Mouse (Mus musculus) intestine, embryonic 14.5 days (tissue): ENCODE results near the gene Fgfr2. TPM values are rescaled to one million over a fixed set of nuclear protein-coding genes. Genes with fewer than 3 reads are reported as not detected.

Source experiments
- ATAC-seq: fragments of 200-750 bp; cut with Nextera tagmentation; replicated peaks from 2 replicates; pipeline ENCODE4 v1.8.0; 2017; ENCODE audit warnings: low read depth, moderate number of reproducible peaks, moderate TSS enrichment, moderate library complexity; ENCODE audit not compliant: low FRiP score, low TSS enrichment
- DNase-seq: peaks from one replicate; pipeline ENCODE4 v3.0.0-alpha.2; 2018; ENCODE audit warnings: low spot score
- H3K27ac ChIP-seq: fragments of 300-500 bp; sonication (generic); 2 replicates; pipeline ENCODE4 v1.5.1; 2014; ENCODE audit warnings: low read depth, mild to moderate bottlenecking, control low read depth
- H3K27me3 ChIP-seq: fragments of 300-500 bp; sonication (generic); replicated peaks from 2 replicates; pipeline ENCODE4 v1.6.1; 2014; ENCODE audit warnings: low read length, control low read depth; ENCODE audit not compliant: control insufficient read depth, insufficient read depth
- H3K36me3 ChIP-seq: fragments of 300-500 bp; sonication (generic); 2 replicates; pipeline ENCODE4 v1.6.1; 2014; ENCODE audit warnings: low read length, control low read depth; ENCODE audit not compliant: control insufficient read depth, insufficient read depth
- H3K4me1 ChIP-seq: fragments of 300-500 bp; sonication (generic); replicated peaks from 2 replicates; pipeline ENCODE4 v1.6.1; 2014; ENCODE audit warnings: low read length, control low read depth, mixed read lengths; ENCODE audit not compliant: control insufficient read depth, insufficient read depth
- H3K4me2 ChIP-seq: fragments of 300-500 bp; sonication (generic); 2 replicates; pipeline ENCODE4 v1.6.1; 2014; ENCODE audit warnings: low read length
- H3K4me3 ChIP-seq: fragments of 300-500 bp; sonication (generic); 2 replicates; pipeline ENCODE4 v1.5.1; 2014; ENCODE audit warnings: low read depth, low read length, control low read depth, mixed read lengths
- H3K9ac ChIP-seq: fragments of 300-500 bp; sonication (generic); 2 replicates; pipeline ENCODE4 v1.6.1; 2014; ENCODE audit warnings: mild to moderate bottlenecking, low read length
- H3K9me3 ChIP-seq: fragments of 300-500 bp; sonication (generic); 2 replicates; pipeline ENCODE4 v1.6.1; 2016; ENCODE audit warnings: low read length, control low read depth; ENCODE audit not compliant: control insufficient read depth
- WGBS: fragments of 180-500 bp; shearing (Covaris S2); extraction: QIAGEN DNeasy Blood & Tissue Kit; methylation state at CpG from one replicate; pipeline ENCODE4 v1.1.7; 2014; 5-methylcytosine and 5-hydroxymethylcytosine counted together
- polyA plus RNA-seq: library from polyadenylated mRNA; unstranded; fragments of >200 nt; fragmentation: Nextera tagmentation; extraction: Ambion mirVana; gene quantifications from 2 replicates; pipeline ENCODE4 v1.2.1, GENCODE M21; 2014

Fgfr2 gene
- polyA plus RNA-seq, 1 experiment from 2014 or later: 105 TPM

- WGBS: under 1% methylated on average over 43 of the region's 51 CpGs
- ATAC-seq: peak; percentile 91
Observed at GRCm38 (mm10) chr7:131559986-131560696, 1563.0 kb downstream of the Fgfr2 start, which contains the start of gene Bub3. Gene Bub3, plus strand, starts transcription at chr7:131560222.

GRCm38 (mm10) chr7:131557751-131558150 is 1565.4 kb downstream of the Fgfr2 start:
- no peak overlapping the region for H3K4me3 ChIP-seq
- WGBS: 40% methylated on average over 2 of the region's 2 CpGs
- ATAC-seq (no peak), DNase-seq (no peak)
- no peak overlapping the region for H3K4me2 ChIP-seq
- peaks cover 16% of the 10 kb centered on the region for H3K36me3 ChIP-seq
- H3K4me1 ChIP-seq: peaks cover 17% of the 10 kb centered on the region
- H3K9ac ChIP-seq: no peak overlapping the region
- peaks cover 68% of the 10 kb centered on the region for H3K27me3 ChIP-seq
- H3K27ac ChIP-seq: no peak overlapping the region
- no peaks in the 10 kb centered on the region for H3K9me3 ChIP-seq

More at GRCm38 (mm10) chr7:131559986-131560696, 1563.0 kb downstream of the Fgfr2 start, which contains the start of gene Bub3:
- Histone ChIP-seq H3K36me3 (peaks cover 38% of the 10 kb centered on the region), H3K27ac (peak within 1 kb of the TSS; percentile 90), H3K4me1 (peaks cover 12% of the 10 kb centered on the region), H3K27me3 (peaks cover 44% of the 10 kb centered on the region), H3K9me3 (no peaks in the 10 kb centered on the region), H3K4me3 (peak within 1 kb of the TSS; percentile 93), H3K4me2 (peak within 1 kb of the TSS; percentile 83), H3K9ac (peak within 1 kb of the TSS; percentile 83)
- DNase-seq: peak; percentile 95

DNA sequence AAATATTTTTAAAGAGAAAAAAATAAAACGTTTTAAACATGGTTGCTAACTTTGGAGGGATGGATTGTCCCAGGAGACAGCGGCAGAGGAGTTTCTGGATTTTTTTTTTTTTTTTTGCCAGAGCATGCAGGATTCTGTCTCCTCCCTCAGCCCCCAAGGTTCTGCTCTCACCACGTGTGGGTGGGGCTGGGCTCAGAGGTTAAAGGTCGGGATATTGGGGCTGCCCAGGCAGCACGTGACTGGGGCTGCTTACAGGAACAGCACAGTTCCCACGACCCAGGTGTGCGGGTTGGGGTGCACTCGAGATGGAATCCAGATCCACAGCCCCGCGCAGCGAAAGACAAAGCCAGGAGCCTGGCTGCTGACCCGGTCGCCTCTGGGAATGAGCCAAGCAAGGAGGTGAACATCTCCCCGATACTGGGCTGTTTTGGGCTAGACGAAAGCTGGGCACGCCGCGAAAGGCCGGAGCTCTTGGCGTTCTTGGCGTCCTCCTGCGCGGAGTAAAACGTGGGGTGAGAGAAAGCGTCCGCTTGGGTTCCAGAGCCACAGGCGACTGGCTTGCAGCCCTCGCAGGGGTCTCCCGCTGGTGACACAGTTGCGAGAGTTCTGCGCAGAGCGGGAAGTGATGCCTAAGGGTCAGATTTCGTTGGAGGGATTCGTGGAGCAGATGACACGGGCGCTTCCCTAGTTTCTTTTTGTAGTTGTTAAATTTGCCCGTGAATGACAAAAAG is 1566.4 kb downstream of the Fgfr2 start:
- Histone ChIP-seq H3K9me3 (no peaks in the 10 kb centered on the region), H3K4me2 (peak overlapping the region; percentile 16; the same call in 1 of the 2 replicates), H3K4me3 (no peak overlapping the region), H3K27me3 (peaks cover 78% of the 10 kb centered on the region), H3K9ac (no peak overlapping the region), H3K36me3 (peaks cover 5% of the 10 kb centered on the region; the same call in 1 of the 2 replicates), H3K27ac (no peak overlapping the region), H3K4me1 (peaks cover 13% of the 10 kb centered on the region)
- peak; percentile 85 for DNase-seq
- no peak for ATAC-seq
- WGBS: 1% methylated on average over 37 of the region's 37 CpGs

DNA sequence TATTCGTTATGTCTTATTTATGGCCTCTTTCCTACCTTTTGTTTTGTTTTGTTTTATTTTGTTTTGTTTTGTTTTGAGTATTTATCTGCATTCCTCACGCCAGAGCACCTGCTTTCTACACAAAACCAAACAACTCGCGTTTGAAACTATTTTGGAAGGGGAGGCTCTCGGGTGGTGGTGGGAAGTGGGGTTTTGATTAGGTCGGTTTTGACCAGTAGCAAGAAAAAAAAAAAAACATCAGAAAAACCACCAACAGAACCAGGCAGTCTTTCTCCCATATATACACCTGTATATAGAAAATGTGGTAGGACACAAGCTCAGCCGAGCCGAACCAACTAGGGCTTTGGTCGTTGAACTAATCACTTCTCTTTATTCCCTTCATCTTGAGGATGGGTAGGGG is 1567.0 kb downstream of the Fgfr2 start:
- no peak for DNase-seq
- WGBS: 4% methylated on average over 9 of the region's 9 CpGs
- ATAC-seq: no peak
- Histone ChIP-seq H3K36me3 (0 out of 2 replicates have a peak, but pooled peaks cover under 1% of the 10 kb centered on the region), H3K27ac (no peak overlapping the region), H3K4me2 (no peak overlapping the region), H3K9me3 (no peaks in the 10 kb centered on the region), H3K27me3 (peaks cover 84% of the 10 kb centered on the region), H3K4me3 (0 out of 2 replicates have a peak overlapping the region, but pooled peaks have one; percentile 25), H3K9ac (no peak overlapping the region), H3K4me1 (peaks cover 9% of the 10 kb centered on the region)

DNA sequence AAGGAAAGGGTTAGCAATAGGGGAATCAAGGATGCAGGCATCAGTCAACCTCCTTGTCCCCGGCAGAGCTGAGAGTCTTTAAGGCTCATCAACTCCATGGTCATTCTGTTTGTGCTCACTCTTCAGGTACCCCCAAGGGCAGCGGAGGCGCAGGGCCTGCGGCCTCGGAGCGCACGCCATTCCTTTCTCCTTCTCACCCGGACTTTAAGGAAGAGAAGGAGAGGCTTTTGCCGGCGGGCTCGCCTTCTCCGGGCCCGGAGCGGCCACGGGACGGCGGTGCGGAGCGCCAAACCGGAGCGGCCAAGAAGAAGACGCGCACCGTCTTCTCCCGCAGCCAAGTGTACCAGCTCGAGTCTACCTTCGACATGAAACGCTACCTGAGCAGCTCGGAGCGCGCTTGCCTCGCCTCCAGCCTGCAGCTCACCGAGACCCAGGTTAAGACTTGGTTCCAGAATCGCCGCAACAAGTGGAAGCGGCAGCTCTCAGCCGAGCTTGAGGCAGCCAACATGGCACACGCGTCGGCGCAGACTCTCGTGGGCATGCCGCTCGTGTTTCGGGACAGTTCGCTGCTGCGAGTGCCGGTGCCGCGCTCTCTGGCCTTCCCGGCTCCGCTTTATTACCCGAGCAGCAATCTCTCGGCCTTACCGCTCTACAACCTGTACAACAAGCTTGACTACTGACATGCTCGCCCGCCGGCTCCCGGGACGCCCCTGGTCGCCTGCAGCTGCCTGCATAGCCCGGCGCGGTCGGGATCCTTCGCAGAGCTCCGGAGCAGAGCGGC is 1567.7 kb downstream of the Fgfr2 start:
- H3K36me3 ChIP-seq: no peaks in the 10 kb centered on the region
- peak overlapping the region; percentile 32 for H3K4me2 ChIP-seq
- ATAC-seq: no peak
- no peaks in the 10 kb centered on the region for H3K9me3 ChIP-seq
- H3K27ac ChIP-seq: no peak overlapping the region
- H3K4me3 ChIP-seq: peak overlapping the region; percentile 25; the same call in 1 of the 2 replicates
- peaks cover 90% of the 10 kb centered on the region for H3K27me3 ChIP-seq
- under 1% methylated on average over 68 of the region's 68 CpGs for WGBS
- peaks cover 6% of the 10 kb centered on the region; the same call in 1 of the 2 replicates for H3K4me1 ChIP-seq
- DNase-seq: peak; percentile 83
- H3K9ac ChIP-seq: no peak overlapping the region

DNA sequence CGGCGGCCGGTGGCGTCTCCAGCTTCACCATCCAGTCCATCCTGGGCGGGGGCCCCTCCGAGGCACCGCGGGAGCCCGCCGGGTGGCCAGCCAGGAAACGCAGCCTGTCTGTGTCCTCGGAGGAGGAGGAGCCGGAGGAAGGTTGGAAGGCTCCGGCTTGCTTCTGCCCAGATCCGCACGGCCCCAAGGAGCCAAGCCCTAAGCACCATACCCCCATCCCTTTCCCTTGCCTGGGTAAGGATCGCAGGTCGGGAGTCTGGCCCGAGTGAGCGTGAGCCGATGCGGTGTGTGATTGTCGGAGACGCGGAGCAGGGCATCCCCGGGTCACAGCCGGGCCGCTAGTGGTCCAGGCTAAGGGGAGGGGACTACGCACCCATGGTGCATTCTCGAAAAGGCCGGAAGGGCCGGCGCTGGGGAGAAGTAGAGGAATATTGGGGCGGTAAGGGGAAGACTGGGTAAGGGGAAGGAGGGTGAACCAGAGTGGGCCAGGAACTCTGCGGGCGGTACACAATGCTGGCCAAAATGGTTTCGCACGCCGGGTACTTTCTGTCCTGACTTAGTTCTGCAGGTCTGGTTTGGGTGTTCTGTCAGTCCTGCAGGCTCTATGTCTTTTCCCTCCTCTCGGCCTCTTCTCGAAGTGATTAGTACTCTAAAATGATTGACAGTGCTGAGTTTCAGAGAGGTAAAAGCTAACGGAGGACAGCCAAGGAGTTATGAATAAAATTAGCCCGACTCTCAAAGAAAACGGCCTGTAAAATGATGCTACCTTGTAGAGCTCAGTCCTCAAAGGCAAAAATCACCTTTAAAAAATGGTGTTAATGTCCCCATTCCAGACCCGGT is 1568.6 kb downstream of the Fgfr2 start:
- H3K9ac ChIP-seq: no peak overlapping the region

GRCm38 (mm10) chr7:131553771-131554175 is 1569.4 kb downstream of the Fgfr2 start:
- H3K4me2 ChIP-seq: peak overlapping the region; percentile 42
- peaks cover 98% of the 10 kb centered on the region for H3K27me3 ChIP-seq
- no peaks in the 10 kb centered on the region for H3K9me3 ChIP-seq
- H3K4me3 ChIP-seq: peak overlapping the region; percentile 25
- ATAC-seq: peak; percentile 41
- DNase-seq: peak; percentile 77
- under 1% methylated on average over 39 of the region's 39 CpGs for WGBS
- peaks cover 6% of the 10 kb centered on the region; the same call in 1 of the 2 replicates for H3K4me1 ChIP-seq
- H3K9ac ChIP-seq: no peak overlapping the region
- no peaks in the 10 kb centered on the region for H3K36me3 ChIP-seq
- no peak overlapping the region for H3K27ac ChIP-seq

More for the DNA sequence above, 1568.6 kb downstream of the Fgfr2 start:
- Histone ChIP-seq H3K9me3 (no peaks in the 10 kb centered on the region), H3K4me3 (peak overlapping the region; percentile 25), H3K36me3 (no peaks in the 10 kb centered on the region), H3K4me1 (peaks cover 6% of the 10 kb centered on the region; the same call in 1 of the 2 replicates), H3K27ac (no peak overlapping the region), H3K4me2 (peak overlapping the region; percentile 42), H3K27me3 (peaks cover 99% of the 10 kb centered on the region)
- DNase-seq (peak; percentile 70), ATAC-seq (0 out of 2 replicates have a peak, but pooled peaks have one; percentile 22)
- WGBS: under 1% methylated on average over 45 of the region's 45 CpGs
